Mouse (Mus musculus): Measurements from ENCODE around the gene Opa3.

Opa3 gene

DNA sequence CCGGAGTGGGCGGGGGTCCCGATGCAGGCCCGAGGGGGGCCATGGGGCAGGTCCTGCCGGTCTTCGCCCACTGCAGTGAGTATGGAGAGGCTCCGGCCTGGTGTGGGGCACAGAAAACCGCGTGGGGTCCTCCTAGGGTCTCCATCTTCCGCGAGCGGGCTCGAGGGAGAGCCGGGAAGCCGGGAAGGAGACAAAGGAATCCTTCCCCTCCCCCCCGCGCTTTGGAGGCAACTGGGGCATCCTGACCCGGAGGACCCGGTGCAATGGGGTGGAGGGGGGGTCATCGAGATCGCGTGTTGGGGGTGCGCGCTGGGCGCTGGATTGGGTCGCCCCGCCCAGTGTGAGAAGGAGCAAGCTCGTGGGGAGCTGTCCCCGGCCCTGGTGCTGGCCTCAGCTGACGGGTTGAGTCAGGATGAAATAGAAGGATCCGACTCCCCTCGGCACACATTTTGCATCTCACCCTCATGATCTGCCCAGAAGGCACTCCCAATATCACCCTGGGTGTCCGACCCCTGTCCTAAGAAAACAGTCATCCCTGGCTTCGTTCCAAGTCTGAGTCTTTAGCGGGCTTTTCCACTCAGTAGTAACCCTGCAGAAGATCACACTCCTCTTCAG lies 54.8 kb downstream of the Opa3 start:
- DNase-seq = peak; percentile 59

DNA sequence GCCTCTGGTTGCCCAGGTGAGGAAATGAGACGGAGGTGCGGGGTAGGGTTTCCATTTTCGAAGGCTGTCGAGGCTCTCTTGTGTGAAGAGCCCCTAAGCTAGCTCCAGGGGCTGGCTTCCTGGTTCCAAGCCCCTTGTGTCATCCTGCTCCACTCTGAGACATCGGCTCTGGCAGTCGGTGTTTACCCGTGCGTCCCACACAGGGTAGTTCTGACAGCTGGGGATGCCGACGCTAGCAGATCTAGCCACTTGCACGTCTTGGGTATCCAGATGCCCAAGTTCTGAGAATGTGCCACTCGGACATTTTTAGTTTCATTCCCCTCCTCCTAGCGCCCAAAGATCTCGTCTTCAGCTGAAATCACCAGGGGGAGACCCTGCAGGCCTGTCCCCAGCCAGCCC lies 55.3 kb downstream of the Opa3 start:
- no peak for DNase-seq

DNA sequence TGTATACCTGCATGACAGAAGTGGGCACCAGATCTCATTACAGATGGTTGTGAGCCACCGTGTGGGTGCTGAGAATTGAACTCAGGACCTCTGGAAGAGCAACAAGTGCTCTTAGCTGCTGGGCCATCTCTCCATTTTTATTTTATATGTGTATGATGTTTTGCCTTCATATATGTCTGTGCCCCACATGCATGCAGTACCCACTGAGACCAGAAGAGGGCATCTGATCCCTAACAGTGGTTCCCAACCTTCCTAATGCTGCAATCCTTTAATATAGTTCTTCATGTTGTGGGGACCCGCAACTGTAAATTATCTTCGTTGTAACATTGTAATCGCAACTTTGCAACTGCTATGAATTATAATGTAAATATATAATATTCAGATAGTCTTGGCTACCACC lies 56.6 kb downstream of the Opa3 start:
- peak; percentile 70 for DNase-seq

DNA sequence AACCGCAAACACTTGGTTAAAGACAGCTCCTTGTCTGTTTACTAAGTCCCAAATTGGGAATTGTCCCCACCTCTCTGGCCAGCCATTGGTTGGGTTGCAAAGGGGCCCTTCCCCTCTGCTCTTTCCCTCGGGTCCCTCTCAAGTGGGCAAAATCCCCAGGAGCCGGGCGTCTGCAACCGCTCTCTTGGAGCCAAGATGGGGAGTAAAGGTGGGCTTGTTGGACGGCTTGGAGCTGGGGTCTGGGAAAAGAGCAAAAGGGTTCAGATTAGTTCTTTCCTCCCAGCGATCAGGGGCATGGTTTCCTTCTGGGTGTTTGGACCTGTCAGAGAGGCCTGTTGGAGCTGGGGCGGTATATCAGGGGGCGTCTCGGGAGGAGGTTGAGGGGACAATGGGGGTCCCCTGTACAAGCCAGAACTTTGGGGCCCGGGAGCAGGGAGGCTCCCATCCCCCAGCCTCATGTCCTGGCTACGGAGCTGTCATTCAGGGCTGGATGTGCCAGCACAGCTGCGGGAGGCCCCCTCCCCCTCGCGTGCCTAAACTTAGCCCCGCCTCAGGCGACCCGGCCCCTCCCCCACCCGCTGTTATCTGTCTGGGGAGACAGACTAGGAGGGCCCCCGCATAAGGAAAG lies 62.9 kb downstream of the Opa3 start:
- DNase-seq = peak; percentile 41

DNA sequence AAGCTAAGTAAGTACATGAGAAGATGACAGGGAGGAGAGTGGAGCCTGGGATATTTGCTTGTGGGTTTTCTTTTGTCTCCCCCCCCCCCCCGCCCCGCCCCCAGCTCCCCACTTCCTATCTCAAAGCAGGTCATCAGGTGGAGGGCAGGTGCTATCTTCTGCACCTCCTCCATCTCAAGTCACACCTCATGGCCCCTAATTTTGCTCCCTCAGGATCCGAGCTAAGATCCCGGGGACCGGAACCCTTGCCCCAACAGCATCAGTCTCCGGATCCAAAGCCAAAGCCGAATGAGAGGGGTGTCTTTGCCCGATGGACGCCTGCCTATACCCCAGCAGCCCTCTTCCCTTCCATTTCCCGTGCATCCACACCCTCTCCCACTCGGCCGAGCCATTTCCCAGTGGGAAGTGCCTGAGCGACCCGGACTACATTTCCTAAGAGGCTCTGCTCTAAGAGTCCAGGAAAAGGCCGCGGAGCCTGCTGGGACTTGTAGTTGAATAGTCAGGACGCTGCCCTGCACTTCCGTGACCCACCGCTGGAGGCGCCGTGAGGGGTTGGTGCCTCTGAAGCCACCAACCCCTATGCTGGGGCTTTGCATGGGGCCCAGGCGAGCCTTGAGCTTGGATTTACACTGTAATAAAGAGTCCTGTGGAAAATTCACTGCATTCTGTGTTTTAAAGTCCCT lies 67.5 kb downstream of the Opa3 start:
- peak; percentile 97 for DNase-seq

DNA sequence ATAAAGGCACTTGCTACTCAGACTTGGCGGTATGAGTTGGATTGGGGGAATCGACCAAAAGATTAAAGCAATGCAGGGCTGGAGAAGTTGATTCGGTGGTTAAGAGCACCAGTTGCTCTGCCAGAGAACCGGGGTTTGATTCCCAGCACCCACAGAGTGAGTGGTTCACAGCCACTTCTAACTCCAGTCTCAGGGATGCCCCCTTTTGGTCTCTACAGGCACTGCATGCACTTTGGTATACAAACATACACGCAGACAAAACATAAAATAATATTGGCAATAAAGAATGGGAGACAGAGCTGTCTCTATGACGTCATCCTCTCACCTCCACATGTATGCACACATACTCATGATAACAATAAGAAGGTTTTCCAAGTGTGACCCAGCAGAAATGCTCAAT lies 68.9 kb downstream of the Opa3 start:
- DNase-seq = no peak

DNA sequence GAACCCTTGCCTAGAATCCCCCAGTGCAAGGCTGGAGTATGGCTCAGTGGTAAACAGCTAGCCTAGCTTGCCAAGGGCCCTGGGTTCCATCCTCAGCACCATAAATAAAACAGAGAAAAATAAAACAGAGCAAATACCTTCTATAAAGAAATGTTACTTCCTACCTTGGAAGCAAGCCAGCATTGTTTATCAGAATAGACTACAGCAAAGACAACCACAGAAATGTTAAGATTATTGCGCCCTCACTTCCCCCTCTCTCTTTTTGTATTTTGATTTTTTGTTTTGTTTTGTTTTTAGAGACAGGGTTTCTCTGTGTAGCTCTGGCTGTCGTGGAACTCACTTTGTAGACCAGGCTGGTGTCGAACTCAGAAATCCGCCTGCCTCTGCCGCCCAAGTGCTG lies 69.7 kb downstream of the Opa3 start:
- DNase-seq = no peak

DNA sequence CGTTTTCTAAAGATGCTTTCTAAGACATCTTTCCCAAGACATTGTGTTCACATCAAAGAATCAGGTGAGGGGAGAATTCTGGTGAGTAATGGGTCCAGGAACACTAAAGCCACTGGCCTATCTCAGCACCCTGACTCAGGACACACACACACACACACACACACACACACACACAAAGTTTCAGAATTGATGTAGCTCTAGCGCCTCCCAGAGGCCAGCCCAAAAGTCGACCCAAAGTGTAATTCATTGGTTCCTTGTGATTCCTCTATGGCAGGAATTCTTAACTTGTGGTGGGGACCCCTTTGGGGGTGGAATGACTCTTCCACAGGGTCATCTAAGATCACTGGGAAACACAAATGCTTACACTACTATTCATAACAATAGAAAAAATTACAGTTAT lies 71.1 kb downstream of the Opa3 start:
- no peak for DNase-seq

DNA sequence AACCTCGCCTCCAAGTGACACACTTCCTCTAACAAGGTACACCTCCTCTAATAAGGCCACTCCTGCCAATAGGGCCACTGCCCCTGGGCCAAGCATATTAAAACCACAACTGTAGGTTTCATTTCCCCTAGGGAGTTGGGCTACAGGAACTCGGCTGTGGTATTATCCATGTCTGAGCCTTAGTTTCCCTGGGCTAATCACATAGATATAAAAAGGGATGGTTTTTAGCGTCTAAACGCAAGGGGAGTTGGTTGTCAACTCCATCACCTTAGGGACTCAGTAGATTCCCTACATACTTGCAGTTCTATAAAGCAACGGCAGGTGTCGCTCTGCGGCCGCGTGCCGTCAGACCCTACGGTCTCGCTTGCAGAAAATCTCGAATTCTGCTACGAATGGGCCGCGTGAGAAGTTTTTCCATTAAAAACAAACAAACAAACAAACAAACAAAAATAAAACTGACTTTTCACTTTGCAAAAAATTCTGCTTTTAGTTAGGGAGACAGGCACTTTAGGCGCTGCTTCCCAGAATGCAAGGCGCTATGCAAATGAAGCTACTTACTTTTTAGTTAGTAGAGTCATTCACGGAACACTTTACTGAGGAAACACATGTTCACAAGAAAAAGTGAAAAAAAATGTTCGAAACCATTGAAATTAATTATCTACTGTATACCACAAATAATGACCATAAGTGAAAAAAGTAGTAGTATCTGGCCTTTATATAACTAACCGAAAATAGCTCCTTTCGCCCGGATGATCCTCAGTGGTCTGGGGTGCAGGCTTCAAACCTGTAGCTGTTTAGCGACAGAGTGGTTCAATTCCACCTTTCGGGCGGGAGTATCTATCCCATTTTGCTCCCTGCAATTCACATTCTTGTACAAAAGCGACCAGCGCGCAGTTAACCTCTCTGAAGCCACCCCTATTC lies 72.6 kb downstream of the Opa3 start:
- peak; percentile 87 for DNase-seq

DNA sequence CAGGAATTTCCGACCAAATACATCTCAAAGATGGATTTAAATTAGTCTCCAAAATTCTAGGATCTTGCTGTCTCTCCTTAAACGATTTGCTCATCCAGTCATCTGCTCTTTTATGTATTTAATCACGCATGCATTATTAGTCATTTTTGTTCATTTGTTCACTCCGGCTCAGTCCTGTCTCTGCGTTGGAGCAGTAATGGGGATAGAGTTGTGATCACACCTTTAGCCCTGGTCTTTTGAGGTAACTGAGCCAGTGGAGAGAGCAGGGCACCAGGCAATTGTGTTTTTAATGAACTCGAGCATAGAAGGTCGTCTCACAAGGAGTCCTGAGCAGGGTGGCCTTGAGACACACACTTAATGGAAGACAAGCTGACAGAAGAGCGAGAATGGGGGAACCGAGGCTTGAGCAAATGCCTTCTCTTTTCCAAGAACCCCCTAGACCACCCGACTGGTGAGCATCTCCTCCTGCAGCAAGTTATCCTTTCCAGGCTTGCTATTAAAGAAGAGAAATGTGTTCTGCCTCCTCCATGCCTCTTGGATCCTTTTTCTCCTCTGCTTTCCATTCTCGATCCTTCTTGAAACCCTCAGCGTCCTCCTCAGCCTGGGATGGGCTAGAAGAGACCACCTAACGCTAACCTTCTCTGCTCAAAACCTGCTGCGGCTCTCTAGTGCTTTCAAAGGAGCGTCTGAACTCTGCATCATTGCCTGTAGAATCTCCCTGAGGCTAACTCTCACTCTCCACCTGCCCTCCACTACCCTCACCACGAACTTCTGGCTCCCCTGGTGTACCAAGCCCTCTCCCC lies 73.5 kb downstream of the Opa3 start:
- no peak for DNase-seq

DNA sequence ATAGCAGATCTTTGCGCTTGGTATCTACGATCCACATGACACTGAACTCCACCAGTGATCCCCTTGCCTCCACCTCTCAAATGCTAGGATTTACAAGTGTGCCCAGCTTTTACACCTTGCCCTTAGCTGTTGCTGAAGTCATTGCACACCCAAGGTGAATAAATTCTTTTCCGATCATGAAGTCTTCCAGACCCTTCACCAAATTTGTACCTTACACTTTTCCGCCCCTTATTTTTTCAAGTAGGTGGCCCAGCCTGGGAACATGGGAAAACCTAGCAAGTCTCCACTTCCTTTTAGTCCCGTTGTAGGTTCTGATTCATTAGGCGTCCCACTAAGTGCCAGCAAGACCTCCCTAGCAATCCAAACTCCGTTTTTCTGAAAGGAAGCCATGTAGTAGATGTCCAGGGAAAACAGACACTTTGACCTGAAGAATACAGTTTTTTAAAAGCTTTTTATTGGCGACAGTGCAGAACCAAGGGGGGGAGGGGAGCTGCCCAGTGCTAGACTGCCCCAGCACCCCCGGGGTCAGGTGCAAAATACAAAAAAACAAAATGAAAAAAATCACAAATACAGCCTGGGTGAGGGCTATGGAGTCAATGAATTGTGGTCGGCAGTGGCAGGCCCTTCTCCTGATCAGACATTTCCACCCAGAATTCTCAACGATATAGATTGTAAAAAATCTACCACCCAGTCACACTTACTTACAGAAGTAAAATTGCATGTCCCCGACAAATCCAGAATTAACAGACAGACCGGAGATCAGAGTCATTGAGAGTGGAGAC lies 74.3 kb downstream of the Opa3 start:
- no peak for DNase-seq

DNA sequence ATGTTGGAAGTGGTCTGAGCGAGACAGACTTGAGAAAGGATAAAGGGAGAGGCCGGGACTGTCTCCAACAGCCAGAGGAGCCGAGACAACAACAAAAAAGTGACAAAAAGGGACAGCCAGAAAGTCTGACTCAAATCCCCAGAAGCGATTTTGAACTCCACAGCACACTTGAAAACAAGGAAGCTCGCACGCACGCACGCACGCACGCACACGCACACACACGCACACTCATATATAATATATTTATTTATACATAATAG lies 74.8 kb downstream of the Opa3 start:
- no peak for DNase-seq

DNA sequence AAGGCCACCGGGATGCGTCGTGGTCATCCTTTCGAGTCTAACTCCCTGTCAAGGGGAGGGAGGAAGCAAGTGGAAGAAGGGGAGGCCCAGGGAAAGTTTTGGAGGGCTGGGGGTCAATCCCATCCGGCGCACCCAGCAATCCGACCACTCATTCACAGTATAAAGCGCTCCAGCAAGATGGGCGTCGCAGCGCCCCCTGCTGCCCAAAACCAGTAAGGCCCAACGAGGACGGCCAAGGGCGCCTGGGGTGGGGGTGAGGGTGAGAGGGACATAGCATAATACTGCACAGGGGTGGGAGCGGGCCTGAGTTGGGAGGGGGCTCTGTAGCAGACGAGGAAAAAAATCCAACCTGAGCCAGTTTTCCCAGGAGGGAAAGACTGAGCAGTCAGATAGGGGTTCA lies 75.6 kb downstream of the Opa3 start:
- DNase-seq = peak; percentile 83

DNA sequence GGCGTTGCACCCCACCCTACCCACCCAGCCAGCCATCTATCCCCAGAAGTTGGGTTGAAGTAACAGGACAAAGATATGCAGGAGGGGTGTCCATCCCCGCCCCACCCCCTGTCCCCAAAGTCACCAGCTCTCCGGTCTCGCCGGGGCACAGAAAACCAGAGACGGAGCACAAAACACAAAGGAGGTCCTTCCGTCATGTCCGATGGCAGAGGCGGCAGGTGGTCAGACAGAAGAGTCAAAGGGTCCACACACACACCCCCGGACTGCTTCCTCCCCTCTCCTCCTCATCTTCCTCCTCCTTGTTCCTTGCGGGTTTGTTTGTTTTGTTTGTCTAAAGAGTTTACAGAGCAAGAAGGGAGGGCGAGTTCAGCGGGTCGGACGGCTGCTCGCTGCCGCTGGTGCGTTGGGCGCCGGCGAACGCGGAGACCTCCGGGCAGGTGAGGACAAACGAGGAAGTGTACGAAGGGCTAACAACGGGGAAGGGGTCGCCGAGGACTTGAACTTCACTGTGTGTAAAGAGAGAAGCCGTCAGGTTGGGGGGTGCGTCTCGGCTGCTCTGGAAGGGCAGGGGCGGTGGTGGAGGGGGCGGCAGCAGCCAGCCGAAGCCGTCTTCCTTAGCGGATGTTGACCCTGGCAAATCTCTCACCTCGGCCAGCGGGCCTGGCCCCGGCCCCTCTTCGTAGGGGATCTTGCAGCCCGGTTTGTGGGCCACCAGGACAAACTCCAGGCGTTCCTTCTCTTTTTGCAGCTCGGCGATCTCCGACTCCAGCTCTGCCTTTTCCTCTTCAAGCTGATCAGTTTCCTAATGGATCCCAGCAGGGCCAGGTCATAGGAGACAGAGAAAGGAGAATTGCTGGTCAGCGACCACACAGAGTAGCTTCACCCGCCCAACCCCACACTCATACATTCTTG lies 76.6 kb downstream of the Opa3 start:
- no peak for DNase-seq

DNA sequence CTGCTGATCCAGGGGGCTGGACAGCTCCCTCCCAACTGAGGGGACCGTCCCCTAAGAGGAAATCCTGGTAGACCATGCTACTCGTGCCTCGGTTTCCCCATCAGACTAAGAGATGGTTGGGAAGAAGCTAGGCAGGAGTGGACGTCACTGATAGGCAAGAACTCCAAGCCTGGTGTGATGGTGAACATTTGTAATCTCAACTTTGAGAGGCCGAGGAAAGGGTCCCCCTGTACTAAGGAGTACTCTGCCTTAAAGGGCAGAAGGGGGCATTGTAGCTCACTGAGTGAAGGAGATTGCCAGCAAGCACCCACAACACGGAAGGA lies 77.2 kb downstream of the Opa3 start:
- no peak for DNase-seq
